Mouse (Mus musculus): ENCODE measurements around the gene Gm10282. TPM values are rescaled to one million over a fixed set of nuclear protein-coding genes. Genes with fewer than 3 reads are reported as not detected.

Gene Gm10282
- 16.5 and 25.7 TPM in 2 replicates for polyA plus RNA-seq (2015; fragmentation: Nextera tagmentation; extraction: Ambion mirVana)

- no peaks in the 10 kb centered on the region for H3K9me3 ChIP-seq (ENCODE audit: control insufficient read depth, low read length)
- peaks cover 2% of the 10 kb centered on the region; the same call in 1 of the 2 replicates for H3K4me1 ChIP-seq (replicated peaks; ENCODE audit: control insufficient read depth, insufficient read depth, low read length)
- H3K4me3 ChIP-seq (replicated peaks; ENCODE audit: low read length) = no peak within 1 kb of the TSS
- H3K27ac ChIP-seq (ENCODE audit: low read length) = no peak within 1 kb of the TSS
- H3K36me3 ChIP-seq (ENCODE audit: control insufficient read depth, insufficient read depth) = no peaks in the 10 kb centered on the region
- no peaks in the 10 kb centered on the region for H3K27me3 ChIP-seq (replicated peaks; ENCODE audit: control insufficient read depth, insufficient read depth, low read length)
- no peak within 1 kb of the TSS for H3K9ac ChIP-seq (replicated peaks; ENCODE audit: low read depth, low read length)
- ATAC-seq = no peak
- H3K4me2 ChIP-seq (ENCODE audit: low read length) = no peak within 1 kb of the TSS
- 72% methylated on average over 15 of the region's 16 CpGs for WGBS
Measured at GRCm38 (mm10) chr8:72305210-72305905, at the start of gene Gm10282. Gm10282 (minus strand) TSS chr8:72305260.

DNA sequence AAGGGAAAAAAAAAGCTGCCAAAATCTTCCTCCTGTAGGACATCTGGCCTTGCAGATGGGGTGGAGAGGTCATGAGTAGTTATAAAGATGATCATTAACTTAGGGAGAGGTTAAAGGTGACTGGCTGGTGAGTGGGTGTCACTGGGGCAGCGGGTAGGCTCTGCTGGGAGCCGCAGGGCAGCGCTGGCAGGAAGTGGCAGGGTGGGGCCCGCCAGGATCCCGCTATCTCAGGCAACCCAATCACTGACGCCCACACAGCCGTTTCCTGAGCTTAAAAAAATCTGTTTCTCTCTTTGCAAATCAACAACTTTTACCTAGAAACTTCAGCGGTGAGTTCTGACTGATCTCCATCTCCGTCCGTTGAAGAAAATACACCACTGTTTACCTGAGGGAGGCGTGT, 49.2 kb upstream of the Gm10282 start:
- Histone ChIP-seq H3K27me3 (replicated peaks; ENCODE audit: control insufficient read depth, insufficient read depth, low read length) (no peaks in the 10 kb centered on the region), H3K4me1 (replicated peaks; ENCODE audit: control insufficient read depth, insufficient read depth, low read length) (no peaks in the 10 kb centered on the region), H3K4me3 (replicated peaks; ENCODE audit: low read length) (no peak overlapping the region), H3K9me3 (ENCODE audit: control insufficient read depth, low read length) (no peaks in the 10 kb centered on the region), H3K27ac (ENCODE audit: low read length) (no peak overlapping the region), H3K9ac (replicated peaks; ENCODE audit: low read depth, low read length) (no peak overlapping the region), H3K4me2 (ENCODE audit: low read length) (no peak overlapping the region), H3K36me3 (ENCODE audit: control insufficient read depth, insufficient read depth) (peaks cover 23% of the 10 kb centered on the region)
- no peak for ATAC-seq
- 89% methylated on average over 11 of the region's 11 CpGs for WGBS

- ATAC-seq = no peak
- Histone ChIP-seq H3K36me3 (ENCODE audit: control insufficient read depth, insufficient read depth) (peaks cover 22% of the 10 kb centered on the region), H3K27ac (ENCODE audit: low read length) (no peak overlapping the region), H3K4me2 (ENCODE audit: low read length) (no peak overlapping the region), H3K9ac (replicated peaks; ENCODE audit: low read depth, low read length) (no peak overlapping the region), H3K4me1 (replicated peaks; ENCODE audit: control insufficient read depth, insufficient read depth, low read length) (no peaks in the 10 kb centered on the region), H3K4me3 (replicated peaks; ENCODE audit: low read length) (no peak overlapping the region), H3K27me3 (replicated peaks; ENCODE audit: control insufficient read depth, insufficient read depth, low read length) (no peaks in the 10 kb centered on the region), H3K9me3 (ENCODE audit: control insufficient read depth, low read length) (no peaks in the 10 kb centered on the region)
- 88% methylated on average over 7 of the region's 7 CpGs for WGBS
Measured at GRCm38 (mm10) chr8:72353700-72354045, 48.6 kb upstream of the Gm10282 start.

- Histone ChIP-seq H3K4me2 (ENCODE audit: low read length) (no peak overlapping the region), H3K36me3 (ENCODE audit: control insufficient read depth, insufficient read depth) (peaks cover 19% of the 10 kb centered on the region), H3K4me3 (replicated peaks; ENCODE audit: low read length) (no peak overlapping the region), H3K9ac (replicated peaks; ENCODE audit: low read depth, low read length) (no peak overlapping the region), H3K27me3 (replicated peaks; ENCODE audit: control insufficient read depth, insufficient read depth, low read length) (no peaks in the 10 kb centered on the region), H3K4me1 (replicated peaks; ENCODE audit: control insufficient read depth, insufficient read depth, low read length) (no peaks in the 10 kb centered on the region), H3K27ac (ENCODE audit: low read length) (no peak overlapping the region), H3K9me3 (ENCODE audit: control insufficient read depth, low read length) (no peaks in the 10 kb centered on the region)
- 85% methylated on average over 8 of the region's 8 CpGs for WGBS
- ATAC-seq = no peak
Measured at GRCm38 (mm10) chr8:72352951-72353699, 48.1 kb upstream of the Gm10282 start.

DNA sequence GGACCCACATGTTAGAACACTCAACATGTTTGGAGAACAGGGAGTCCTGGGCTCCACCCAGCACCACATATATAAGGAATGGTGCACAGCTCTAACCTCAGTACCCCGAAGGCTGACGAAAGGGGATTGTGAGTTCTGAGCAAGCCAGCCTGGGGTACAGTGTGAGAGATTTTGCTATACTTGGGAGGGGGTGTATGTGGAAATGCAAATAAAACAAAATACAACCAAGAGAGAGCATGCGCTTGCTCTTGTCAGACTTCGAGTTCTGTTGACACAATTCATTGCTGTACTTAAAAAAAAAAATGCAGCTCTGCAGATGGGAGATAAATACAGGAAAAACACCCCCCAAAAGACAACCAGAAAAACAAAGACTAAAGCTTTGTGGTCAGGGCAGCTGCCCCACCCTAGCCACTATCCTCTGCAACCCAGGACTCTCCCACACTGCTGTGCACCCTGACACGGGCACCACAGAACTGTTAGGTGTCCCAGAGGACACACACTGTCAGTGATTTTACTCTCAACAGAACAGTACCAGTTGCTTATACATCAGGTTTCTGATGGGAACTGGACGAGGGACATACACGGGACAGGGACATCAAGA, 46.4 kb upstream of the Gm10282 start:
- 96% methylated on average over 7 of the region's 7 CpGs for WGBS

GRCm38 (mm10) chr8:72350727-72351126, 45.7 kb upstream of the Gm10282 start:
- Histone ChIP-seq H3K4me1 (replicated peaks; ENCODE audit: control insufficient read depth, insufficient read depth, low read length) (no peaks in the 10 kb centered on the region), H3K27me3 (replicated peaks; ENCODE audit: control insufficient read depth, insufficient read depth, low read length) (no peaks in the 10 kb centered on the region), H3K9me3 (ENCODE audit: control insufficient read depth, low read length) (no peaks in the 10 kb centered on the region), H3K36me3 (ENCODE audit: control insufficient read depth, insufficient read depth) (peaks cover 3% of the 10 kb centered on the region), H3K9ac (replicated peaks; ENCODE audit: low read depth, low read length) (no peak overlapping the region), H3K27ac (ENCODE audit: low read length) (no peak overlapping the region), H3K4me2 (ENCODE audit: low read length) (no peak overlapping the region), H3K4me3 (replicated peaks; ENCODE audit: low read length) (no peak overlapping the region)
- WGBS = 91% methylated on average over 8 of the region's 8 CpGs
- no peak for ATAC-seq

More for the DNA sequence above, 46.4 kb upstream of the Gm10282 start:
- Histone ChIP-seq H3K4me2 (ENCODE audit: low read length) (no peak overlapping the region), H3K4me1 (replicated peaks; ENCODE audit: control insufficient read depth, insufficient read depth, low read length) (no peaks in the 10 kb centered on the region), H3K9ac (replicated peaks; ENCODE audit: low read depth, low read length) (no peak overlapping the region), H3K36me3 (ENCODE audit: control insufficient read depth, insufficient read depth) (peaks cover 10% of the 10 kb centered on the region), H3K27ac (ENCODE audit: low read length) (no peak overlapping the region), H3K9me3 (ENCODE audit: control insufficient read depth, low read length) (no peaks in the 10 kb centered on the region), H3K4me3 (replicated peaks; ENCODE audit: low read length) (no peak overlapping the region), H3K27me3 (replicated peaks; ENCODE audit: control insufficient read depth, insufficient read depth, low read length) (no peaks in the 10 kb centered on the region)
- no peak for ATAC-seq

- 84% methylated on average over 9 of the region's 9 CpGs for WGBS
- H3K9ac ChIP-seq (replicated peaks; ENCODE audit: low read depth, low read length) = no peak overlapping the region
- no peak overlapping the region for H3K4me3 ChIP-seq (replicated peaks; ENCODE audit: low read length)
- peaks cover 7% of the 10 kb centered on the region; the same call in 1 of the 2 replicates for H3K36me3 ChIP-seq (ENCODE audit: control insufficient read depth, insufficient read depth)
- no peak overlapping the region for H3K4me2 ChIP-seq (ENCODE audit: low read length)
- H3K27me3 ChIP-seq (replicated peaks; ENCODE audit: control insufficient read depth, insufficient read depth, low read length) = no peaks in the 10 kb centered on the region
- H3K4me1 ChIP-seq (replicated peaks; ENCODE audit: control insufficient read depth, insufficient read depth, low read length) = no peaks in the 10 kb centered on the region
- H3K9me3 ChIP-seq (ENCODE audit: control insufficient read depth, low read length) = no peaks in the 10 kb centered on the region
- no peak for ATAC-seq
- no peak overlapping the region for H3K27ac ChIP-seq (ENCODE audit: low read length)
Measured at GRCm38 (mm10) chr8:72349838-72350237, 44.8 kb upstream of the Gm10282 start.

- H3K9ac ChIP-seq (replicated peaks; ENCODE audit: low read depth, low read length) = no peak overlapping the region
- no peak for ATAC-seq
- H3K9me3 ChIP-seq (ENCODE audit: control insufficient read depth, low read length) = no peaks in the 10 kb centered on the region
- peaks cover 9% of the 10 kb centered on the region; the same call in 1 of the 2 replicates for H3K36me3 ChIP-seq (ENCODE audit: control insufficient read depth, insufficient read depth)
- WGBS = 73% methylated on average over 1 of the region's 1 CpGs
- H3K4me1 ChIP-seq (replicated peaks; ENCODE audit: control insufficient read depth, insufficient read depth, low read length) = no peaks in the 10 kb centered on the region
- H3K27ac ChIP-seq (ENCODE audit: low read length) = no peak overlapping the region
- H3K27me3 ChIP-seq (replicated peaks; ENCODE audit: control insufficient read depth, insufficient read depth, low read length) = no peaks in the 10 kb centered on the region
- no peak overlapping the region for H3K4me3 ChIP-seq (replicated peaks; ENCODE audit: low read length)
- H3K4me2 ChIP-seq (ENCODE audit: low read length) = no peak overlapping the region
Measured at GRCm38 (mm10) chr8:72348956-72349355, 43.9 kb upstream of the Gm10282 start.

DNA sequence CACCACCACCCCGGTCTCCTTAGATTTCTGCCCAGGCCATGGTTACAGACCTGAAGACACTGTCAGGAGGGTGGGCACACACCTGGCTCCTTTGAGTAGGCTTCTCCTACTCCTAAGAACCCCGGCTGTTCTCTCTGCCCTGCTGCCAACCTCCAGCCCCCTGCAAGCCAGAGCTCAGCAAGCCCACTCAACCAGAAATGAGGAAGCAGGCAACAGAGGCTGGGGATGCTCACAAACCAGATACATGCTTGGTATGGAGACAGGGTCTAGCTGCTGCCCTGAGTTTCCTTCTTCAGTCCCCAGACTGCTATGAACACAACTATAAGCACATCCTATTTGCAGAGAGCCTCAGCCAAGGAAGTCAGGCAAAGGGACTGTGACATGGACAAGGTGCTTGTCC, 43.1 kb upstream of the Gm10282 start:
- no peaks in the 10 kb centered on the region for H3K4me1 ChIP-seq (replicated peaks; ENCODE audit: control insufficient read depth, insufficient read depth, low read length)
- no peak overlapping the region for H3K9ac ChIP-seq (replicated peaks; ENCODE audit: low read depth, low read length)
- no peak overlapping the region for H3K4me3 ChIP-seq (replicated peaks; ENCODE audit: low read length)
- WGBS = 97% methylated on average over 2 of the region's 2 CpGs
- H3K9me3 ChIP-seq (ENCODE audit: control insufficient read depth, low read length) = no peaks in the 10 kb centered on the region
- no peaks in the 10 kb centered on the region for H3K27me3 ChIP-seq (replicated peaks; ENCODE audit: control insufficient read depth, insufficient read depth, low read length)
- H3K36me3 ChIP-seq (ENCODE audit: control insufficient read depth, insufficient read depth) = peaks cover 14% of the 10 kb centered on the region; the same call in 1 of the 2 replicates
- no peak overlapping the region for H3K4me2 ChIP-seq (ENCODE audit: low read length)
- no peak overlapping the region for H3K27ac ChIP-seq (ENCODE audit: low read length)
- ATAC-seq = no peak

Measured in forebrain, embryonic 16.5 days (tissue).